Mouse (Mus musculus) heart, adult 18-20 months (tissue): ENCODE measurements at regions not wholly inside any gene's neighbourhood (a gene's known extent, or its start where the extent isn't known, plus 50 kb on each side); places are given as distances from the start of the nearest gene placed in this dataset.
"Not testable (repeated sequence)": the region's sequence is repeated elsewhere in the genome, so short reads cannot be mapped to it uniquely, and the experiment has no call there.

ENCODE experiments used
- DNase-seq, 2 experiments: peaks; one replicate each; pipeline ENCODE4 v3.0.0; 2021 to 2022; ENCODE audit warnings: mixed read lengths in 1 of 2

DNA sequence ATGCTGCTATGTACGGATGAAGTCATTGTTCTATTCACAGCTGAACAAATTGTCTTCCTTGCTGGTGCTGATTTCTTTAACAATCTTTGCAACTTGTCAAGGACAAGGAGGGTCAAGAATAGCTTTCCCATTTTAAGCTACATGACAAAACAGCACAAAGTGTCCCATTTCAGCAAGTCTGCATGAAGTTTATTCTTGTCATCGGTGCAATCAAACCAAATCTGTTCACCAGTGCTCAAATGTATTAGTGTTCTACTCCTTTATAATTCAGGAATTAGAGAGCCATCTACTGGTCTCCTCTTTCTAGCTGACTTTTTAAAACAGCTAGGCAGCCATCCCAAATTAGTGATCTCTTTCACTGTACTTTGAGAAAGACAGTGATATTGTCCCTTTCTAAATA is 1040.8 kb downstream of the Galc start:
- DNase-seq: no peak

DNA sequence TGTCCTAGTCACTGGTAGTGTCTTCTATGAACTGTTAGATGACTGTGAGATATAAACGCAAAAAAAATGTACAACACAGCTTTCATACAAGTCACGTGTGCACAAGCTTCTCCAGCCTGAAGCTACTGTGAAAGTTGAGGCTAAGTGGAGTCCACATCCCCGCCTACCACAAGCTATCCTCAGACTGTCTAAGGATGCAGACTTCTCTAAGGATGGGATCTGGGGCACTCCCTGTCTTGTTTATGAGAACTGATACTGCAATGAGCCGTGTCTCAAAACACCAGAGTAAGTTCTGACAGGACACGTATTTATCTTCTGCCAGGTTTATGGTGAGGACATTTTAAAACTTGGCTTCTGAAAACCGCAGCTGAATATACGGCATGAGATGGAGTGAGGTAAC is 1041.7 kb downstream of the Galc start:
- no peak for DNase-seq

DNA sequence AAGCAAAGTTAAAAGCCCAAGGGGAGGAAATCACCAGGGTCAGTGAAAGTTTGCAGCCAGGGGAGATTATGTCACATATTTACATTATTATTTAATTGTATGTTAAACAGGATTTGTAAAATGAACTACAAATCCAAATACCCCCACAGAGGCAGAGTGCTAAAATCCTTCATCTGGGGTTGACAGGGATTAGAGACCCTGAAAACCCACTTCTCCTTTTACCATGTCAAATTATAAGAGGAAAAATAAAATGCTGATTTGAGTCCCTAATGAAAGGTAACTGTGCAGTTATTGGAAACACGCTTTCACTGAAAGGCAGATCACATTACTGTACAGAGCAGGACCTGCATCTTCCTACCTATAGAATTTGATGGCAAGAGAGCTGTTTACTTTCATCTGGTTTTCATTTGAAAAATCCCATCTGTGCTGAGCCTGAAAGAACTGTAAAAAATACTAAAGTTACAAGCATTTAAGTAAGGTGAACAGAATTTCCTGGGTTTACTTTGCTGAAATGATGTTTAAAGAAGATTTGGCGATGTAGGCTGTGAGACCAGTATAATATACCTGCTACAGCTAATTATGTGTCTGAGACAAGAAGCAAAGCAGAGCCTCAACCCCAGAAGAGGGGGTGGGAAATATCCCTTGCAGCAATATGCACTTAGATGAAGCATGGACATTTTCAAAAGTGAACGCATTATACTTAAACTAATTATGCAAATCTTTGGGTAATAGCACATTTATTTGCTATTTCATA is 1055.4 kb downstream of the Galc start:
- no peak for DNase-seq

DNA sequence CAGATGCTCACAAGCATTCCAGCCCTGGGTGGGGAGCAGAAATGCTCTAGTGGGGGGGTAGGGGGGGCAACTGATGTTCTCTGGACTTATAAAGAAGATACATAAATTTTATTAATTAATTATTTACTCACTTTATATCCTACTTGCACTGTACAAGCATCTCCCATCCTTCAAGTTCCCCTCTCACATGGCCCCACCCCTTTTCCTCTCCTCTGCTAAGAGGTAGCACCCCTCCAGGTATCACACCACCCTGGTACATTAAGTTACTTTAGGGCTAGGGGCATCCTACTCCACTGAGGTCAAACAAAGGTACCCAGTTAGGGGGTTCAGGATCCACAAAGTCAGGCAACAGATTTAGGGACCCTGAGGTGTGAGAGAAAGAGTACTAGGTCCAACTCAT is 1097.4 kb downstream of the Galc start:
- no peak for DNase-seq

DNA sequence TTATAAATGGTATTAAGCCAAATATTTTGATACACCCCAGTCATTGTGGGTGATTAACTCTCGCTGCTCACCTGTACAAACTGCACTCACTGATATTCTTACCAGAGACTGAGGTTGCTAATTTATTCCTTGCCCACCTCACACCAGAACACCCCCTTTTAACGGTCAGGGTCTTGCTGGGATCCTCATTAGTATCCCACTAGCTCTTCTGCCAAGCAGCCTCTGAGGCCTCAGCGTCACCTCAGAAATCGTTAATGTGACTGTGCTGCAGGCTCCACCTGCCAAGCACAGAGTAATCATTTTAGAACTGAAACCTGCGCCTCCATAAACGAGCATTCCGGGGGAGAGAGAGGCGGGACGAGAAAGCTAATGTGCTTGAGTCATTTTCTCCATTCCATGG is 1097.8 kb downstream of the Galc start:
- DNase-seq: no peak

DNA sequence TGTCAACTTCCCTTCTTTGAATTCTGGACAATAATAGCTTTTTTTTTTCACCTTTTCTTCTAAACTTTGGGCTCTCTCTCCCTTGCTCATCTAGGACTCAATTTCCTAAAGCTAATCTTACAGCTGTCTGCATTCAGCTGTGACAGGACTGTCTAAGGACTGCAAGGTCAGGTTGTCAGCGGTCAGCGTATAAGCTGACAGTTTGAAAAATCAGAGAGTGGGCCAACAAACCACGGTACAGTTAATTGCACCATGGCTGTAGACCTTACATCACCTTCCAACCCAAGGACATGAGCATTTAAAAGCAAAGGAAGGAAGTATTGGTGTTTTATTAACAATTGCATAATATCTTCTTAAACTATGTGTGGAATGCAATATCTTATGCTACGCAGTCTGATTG is 1100.9 kb downstream of the Galc start:
- DNase-seq: no peak

DNA sequence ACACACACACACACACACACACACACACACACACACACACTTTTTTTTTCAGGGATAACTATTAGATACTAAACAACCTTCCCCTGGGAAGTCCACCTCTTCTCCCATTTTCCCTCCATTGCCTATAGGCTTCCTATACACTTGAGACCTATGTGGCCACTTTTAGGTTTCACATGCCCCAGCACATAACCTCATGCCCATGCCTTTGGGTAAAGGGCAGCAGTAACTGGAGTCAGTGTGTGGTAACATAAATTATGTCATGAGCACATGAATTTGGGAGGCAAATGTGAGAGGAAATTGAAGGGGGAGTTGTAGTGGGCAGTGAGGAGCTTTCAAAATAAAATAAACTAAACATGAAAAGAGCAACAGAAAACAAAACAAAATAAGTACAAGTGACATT is 1101.5 kb downstream of the Galc start:
- no peak for DNase-seq

DNA sequence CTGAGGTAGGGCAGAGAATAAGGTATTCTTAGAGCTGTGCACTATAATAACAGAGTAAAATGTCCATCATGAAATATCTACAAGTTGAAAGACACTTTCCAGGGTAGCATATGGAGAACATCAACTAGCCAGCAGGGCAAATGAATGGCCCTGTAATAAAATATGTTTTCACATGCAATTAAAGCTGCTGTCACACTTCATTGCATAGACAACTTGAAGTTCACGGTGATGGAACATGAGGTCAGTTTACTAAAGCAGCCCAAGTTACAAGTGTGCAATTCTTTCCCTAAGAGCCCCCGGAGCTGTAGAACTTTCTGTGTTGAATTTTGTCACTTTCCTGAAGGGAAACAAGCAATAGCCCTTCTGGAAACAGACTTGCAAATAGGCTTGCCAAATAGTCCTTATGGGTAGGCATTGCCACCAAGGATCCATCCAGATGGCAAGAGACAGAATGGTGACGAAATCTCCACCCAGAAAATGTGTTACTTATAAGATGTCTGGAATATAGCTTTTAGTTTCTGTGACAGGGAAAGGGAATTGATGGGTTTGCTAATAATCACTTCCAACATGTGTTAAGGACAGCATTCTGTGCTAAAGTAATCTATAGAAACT is 1102.7 kb downstream of the Galc start:
- DNase-seq: no peak

DNA sequence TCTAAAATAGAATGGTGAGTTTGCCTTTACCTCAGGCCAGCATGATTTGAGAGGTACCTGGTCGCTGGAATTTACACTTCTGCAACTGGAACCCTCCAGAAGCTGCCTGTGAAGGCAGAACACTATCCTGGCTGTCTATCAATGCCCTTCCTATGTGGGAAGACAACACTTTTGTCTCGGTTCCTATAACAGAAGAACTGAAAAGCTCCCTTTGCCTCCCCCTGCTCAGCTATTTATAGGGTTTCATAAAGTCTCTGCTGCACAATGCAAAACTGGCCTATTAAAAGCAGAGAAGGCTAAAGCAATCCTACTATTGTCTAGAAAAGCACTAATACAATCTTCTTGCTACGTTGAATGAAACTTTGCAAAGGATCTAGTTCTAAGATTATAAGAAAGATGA is 1116.5 kb downstream of the Galc start:
- no peak for DNase-seq

DNA sequence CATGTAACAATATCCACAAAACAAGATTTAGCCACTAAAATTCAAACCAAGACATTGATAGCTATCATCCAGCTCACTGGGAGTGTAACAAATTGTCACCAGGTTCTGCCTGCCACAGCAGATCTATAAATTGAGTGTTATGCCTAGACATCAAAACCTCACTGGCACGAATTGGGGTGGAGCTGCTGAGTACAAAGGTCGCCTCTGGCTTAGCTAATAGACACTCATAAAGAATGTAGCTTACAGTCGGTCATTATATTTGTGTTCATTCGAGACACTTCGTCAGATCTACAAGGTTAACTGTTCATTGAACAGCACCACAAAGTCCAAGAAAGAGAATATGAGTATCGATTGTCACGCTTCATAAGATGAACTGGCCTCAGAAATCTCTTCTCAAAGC is 1121.3 kb downstream of the Galc start:
- no peak for DNase-seq

DNA sequence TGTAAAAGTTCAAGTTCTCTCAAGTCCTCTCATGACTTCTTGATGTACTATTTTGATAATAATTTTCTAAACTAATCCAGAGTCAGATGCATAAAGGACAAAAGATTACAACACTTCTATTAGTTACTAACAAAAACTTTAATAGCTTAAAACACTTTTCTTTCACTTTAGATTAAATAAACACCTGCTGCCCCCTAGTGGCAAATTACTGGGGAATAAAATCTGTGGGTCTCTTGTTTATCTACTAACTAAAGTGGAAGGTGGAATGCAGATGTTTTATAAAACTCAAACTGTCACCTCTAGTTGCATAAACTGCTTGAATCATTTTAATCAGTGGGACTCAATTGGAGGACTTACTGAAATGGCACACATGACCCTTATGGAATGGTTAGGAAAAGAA is 1129.0 kb downstream of the Galc start:
- DNase-seq: peak in 1 of 2 experiments; percentile 1

DNA sequence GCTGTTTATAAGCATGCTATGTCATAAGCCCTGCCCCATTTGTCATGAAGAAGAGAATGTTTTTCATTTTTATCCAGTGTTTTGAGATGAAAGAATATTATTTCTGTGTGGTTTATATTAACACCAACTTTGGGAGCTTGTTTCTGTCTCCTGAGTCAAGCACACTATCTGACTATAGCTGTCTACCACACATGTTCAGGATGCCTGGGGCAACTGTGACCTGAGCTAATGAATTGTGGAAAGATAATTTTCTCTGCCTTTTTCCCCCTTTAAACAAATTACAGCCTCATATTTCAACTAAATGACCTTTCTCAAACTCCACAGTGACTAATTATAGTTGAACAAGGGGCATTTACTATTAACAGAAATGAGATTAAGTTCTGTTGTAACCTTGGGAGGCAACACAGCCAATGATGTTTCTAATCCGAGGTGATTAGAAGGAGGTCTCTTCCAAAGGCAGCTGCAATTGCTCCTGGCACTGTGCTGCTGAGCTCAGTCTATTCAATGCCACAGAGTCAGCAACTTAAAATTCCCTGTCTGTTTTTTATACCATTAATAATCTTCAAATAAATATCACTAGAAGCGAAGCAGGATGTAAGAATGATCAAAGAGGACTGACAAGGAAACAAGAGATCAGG is 1168.6 kb downstream of the Galc start:
- no peak for DNase-seq

DNA sequence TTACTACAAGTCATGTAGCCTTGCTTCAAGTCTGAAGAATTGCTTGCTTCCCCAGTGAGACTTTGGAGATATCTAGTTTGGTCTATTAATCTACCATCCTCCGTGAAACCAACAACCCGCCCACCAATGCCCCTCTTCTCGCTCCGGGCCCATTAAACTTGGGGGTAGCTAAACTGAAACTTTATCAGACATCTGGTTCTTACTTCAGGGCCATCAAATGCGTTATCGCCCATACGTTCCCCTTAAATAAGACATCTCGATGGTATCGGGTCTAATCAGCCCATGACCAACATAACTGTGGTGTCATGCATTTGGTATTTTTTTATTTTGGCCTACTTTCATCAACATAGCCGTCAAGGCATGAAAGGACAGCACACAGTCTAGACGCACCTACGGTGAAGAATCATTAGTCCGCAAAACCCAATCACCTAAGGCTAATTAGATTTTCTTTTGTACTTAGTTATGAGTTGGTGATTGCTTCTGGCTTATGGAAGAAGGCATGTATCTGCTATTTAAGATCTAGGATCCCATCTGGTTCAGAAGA is 1197.8 kb downstream of the Galc start:
- DNase-seq: not testable (repeated sequence)

DNA sequence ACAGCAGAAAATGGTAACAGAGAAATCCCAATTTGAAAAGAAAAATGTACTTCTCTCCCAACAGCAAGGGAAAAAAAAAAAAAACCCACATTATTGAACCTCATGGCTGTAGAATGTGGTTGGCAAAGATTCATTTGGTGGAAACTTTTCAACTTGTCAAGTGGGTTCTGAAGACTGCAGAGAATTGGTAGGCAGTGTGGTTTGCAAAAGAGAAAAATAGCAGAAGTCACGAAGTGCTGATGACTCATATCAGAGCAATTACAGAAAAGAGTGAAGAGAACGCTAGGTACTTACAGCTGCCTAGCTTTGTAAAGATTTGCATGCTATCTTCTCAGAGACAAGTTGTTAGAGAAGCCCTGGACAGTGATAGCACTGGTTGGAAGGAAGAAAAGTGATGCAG is 1211.6 kb downstream of the Galc start:
- no peak for DNase-seq
